Mouse (Mus musculus) small intestine, adult 2 months (tissue): ENCODE measurements around the gene Specc1l. TPM values are rescaled to one million over a fixed set of nuclear protein-coding genes. Genes with fewer than 3 reads are reported as not detected.

Experiments
- H3K27ac ChIP-seq: fragments of 200-500 bp; 2 replicates; pipeline ENCODE4 v1.5.1; 2012; ENCODE audit warnings: low read depth, low read length, control low read depth, inconsistent platforms; ENCODE audit not compliant: insufficient read depth
- H3K27me3 ChIP-seq: fragments of 200-500 bp; 2 replicates; pipeline ENCODE4 v1.6.1; 2012; ENCODE audit warnings: mild to moderate bottlenecking, moderate library complexity, low read length, inconsistent platforms; ENCODE audit not compliant: control insufficient read depth, insufficient read depth
- H3K36me3 ChIP-seq: fragments of 200-500 bp; 2 replicates; pipeline ENCODE4 v1.6.1; 2012; ENCODE audit warnings: mild to moderate bottlenecking, low read length, control low read depth, inconsistent platforms; ENCODE audit not compliant: control insufficient read depth, insufficient read depth
- H3K4me1 ChIP-seq: fragments of 200-500 bp; 2 replicates; pipeline ENCODE4 v1.6.1; 2012; ENCODE audit warnings: low read length, inconsistent platforms, mixed read lengths; ENCODE audit not compliant: control insufficient read depth, insufficient read depth, insufficient read length
- H3K4me3 ChIP-seq: fragments of 200-500 bp; 2 replicates; pipeline ENCODE4 v1.5.1; 2012; ENCODE audit warnings: low read depth, mild to moderate bottlenecking, control low read depth, inconsistent platforms, low read length, moderate library complexity
- CTCF ChIP-seq: fragments of 200-500 bp; IDR thresholded peaks from 2 replicates; pipeline ENCODE4 v1.5.1; 2012; ENCODE audit warnings: low read depth, mild to moderate bottlenecking, control low read depth, inconsistent platforms, low read length, moderate library complexity, mixed read lengths; ENCODE audit not compliant: insufficient replicate concordance, insufficient read length; ENCODE audit errors: extremely low read depth
- POLR2A ChIP-seq: fragments of 200-500 bp; IDR thresholded peaks from 2 replicates; pipeline ENCODE4 v1.6.1; 2012; ENCODE audit warnings: low read depth, mild to moderate bottlenecking, control low read depth, inconsistent platforms, low read length, moderate library complexity
- WGBS: fragments of 180-500 bp; shearing (Covaris S2); methylation state at CpG from one replicate; pipeline ENCODE4 v1.1.7; 2018; 5-methylcytosine and 5-hydroxymethylcytosine counted together
- polyA plus RNA-seq: library from polyadenylated mRNA; depleted of rRNA; stranded (reverse); fragments of >200 nt; gene quantifications from 2 replicates; pipeline ENCODE4 v1.2.3, GENCODE M21; 2012

Specc1l gene
- polyA plus RNA-seq, 1 experiment: 48.2 TPM

DNA sequence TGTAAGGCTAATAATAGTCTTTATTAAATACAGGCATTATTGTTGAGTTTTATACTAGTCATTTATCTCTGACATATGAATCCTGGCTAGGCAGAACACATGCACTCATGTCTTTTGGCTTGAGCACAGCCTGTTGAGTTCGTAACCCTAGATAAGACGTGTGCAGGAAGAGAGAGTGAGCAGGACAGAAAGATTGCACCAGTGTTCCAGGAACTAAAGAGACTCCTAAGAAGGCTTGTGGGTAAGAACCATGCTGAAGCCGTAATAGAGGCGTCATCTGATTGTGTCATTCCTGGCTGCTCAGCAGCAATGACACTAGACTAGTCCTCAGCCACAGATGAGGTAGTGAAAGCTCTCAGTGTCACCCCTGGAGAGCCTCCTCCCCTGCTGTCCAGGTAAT, 61.1 kb downstream of the Specc1l start:
- Histone ChIP-seq H3K27ac (no peak overlapping the region), H3K36me3 (peaks cover 62% of the 10 kb centered on the region), H3K4me1 (no peaks in the 10 kb centered on the region), H3K27me3 (no peaks in the 10 kb centered on the region), H3K4me3 (no peak overlapping the region)
- no peak for TF ChIP-seq CTCF
- TF ChIP-seq POLR2A: no peak
- 80% methylated on average over 4 of the region's 4 CpGs for WGBS

DNA sequence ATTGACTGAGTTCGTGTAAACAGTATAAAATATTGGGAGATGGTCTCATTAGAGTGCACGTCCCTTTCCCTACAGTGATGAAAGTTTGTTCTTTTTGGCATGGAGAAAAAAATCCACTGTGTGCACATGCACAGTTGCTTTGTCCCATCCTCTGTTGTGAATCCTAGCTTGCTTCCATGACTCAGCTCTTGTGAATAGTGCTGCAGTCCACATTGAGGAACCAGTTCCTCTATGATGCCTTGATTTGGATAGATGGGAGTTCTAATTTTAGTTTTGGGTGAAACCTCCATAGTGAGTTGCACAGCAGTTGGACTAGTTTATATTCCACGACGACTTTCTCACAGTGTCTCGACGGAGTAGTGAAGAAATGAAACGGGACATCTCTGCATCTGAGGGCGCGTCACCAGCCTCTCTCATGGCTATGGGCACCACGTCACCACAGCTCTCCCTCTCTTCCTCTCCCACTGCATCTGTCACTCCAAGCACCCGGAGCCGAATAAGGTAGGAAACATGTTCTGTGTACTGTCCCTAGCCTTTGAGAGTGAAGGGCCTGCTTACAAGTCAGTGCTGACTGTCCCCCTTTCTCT, 64.6 kb downstream of the Specc1l start:
- no peaks in the 10 kb centered on the region for H3K27me3 ChIP-seq
- TF ChIP-seq POLR2A: no peak
- no peak for TF ChIP-seq CTCF
- H3K4me1 ChIP-seq: no peaks in the 10 kb centered on the region
- 88% methylated on average over 12 of the region's 12 CpGs for WGBS
- H3K4me3 ChIP-seq: no peak overlapping the region
- H3K27ac ChIP-seq: no peak overlapping the region
- peaks cover 63% of the 10 kb centered on the region for H3K36me3 ChIP-seq

DNA sequence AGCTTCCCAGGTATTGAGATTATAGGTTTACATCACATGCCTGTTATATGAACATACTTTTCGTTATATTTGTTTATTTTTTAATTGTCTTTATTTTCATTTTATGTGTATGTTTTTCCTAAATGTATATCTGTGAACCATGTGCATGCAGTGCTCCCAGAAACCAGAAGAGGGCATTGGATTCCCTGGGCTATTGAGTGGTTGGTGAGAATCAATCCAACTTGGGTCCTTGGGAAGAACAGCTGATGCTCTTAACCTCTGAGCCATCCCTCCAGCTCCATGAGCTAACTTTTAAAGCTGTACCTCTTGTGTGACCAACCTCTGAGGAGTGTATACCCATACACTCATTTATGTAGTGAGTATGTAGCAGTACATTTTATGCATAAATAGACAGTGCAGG, 65.6 kb downstream of the Specc1l start:
- no peaks in the 10 kb centered on the region for H3K27me3 ChIP-seq
- H3K4me3 ChIP-seq: no peak overlapping the region
- no peak for TF ChIP-seq POLR2A
- TF ChIP-seq CTCF: peak; percentile 26; the same call in 1 of the 2 replicates
- no peak overlapping the region for H3K27ac ChIP-seq
- 0 out of 2 replicates have a peak, but pooled peaks cover under 1% of the 10 kb centered on the region for H3K4me1 ChIP-seq
- 85% methylated on average over 1 of the region's 1 CpGs for WGBS
- H3K36me3 ChIP-seq: peaks cover 58% of the 10 kb centered on the region

DNA sequence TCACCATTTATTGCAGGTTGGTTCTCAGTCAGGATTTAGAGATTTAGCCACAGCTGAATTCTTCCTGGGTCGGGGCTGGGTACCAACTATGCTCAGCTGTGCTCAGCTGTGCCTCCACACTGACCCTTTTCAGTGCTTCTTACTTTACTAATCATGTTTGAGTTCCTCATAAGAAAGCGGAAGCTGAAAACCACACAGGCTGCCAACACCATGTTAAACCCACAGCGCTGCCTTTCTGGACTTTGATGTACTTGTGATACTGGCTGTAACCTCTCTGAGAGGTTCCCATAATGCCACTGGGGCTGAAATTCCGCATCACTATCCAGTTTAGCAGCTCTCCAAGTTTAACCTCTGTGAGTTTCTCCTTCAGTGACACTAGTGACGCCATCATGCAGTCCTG, 70.8 kb downstream of the Specc1l start:
- 83% methylated on average over 5 of the region's 5 CpGs for WGBS
- no peak for TF ChIP-seq POLR2A
- no peak for TF ChIP-seq CTCF
- peaks cover 48% of the 10 kb centered on the region for H3K36me3 ChIP-seq
- no peak overlapping the region for H3K4me3 ChIP-seq
- no peaks in the 10 kb centered on the region for H3K27me3 ChIP-seq
- H3K4me1 ChIP-seq: peaks cover 5% of the 10 kb centered on the region; the same call in 1 of the 2 replicates
- no peak overlapping the region for H3K27ac ChIP-seq

DNA sequence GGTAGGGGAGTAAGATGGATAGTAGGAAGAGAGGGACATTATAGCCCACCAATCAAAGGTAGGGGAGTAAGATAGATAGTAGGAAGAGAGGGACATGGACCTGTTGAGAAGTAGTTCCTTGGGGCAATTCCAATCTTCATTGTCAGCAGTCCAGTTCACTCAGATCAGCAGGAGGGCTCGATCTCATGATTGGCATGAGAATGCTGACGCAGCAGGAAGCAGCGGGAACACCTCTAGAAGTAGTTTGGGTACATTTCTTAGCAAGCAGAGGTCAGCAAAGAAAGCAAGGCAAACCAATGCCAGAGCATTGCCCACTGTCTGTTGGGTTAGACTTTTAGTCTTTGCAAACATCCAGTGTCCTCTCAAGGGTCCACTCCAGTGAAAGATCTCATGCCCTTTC, 71.9 kb downstream of the Specc1l start:
- no peak overlapping the region for H3K27ac ChIP-seq
- H3K4me1 ChIP-seq: peaks cover 8% of the 10 kb centered on the region; the same call in 1 of the 2 replicates
- WGBS: 94% methylated on average over 3 of the region's 3 CpGs
- H3K27me3 ChIP-seq: no peaks in the 10 kb centered on the region
- TF ChIP-seq POLR2A (no peak), CTCF (no peak)
- peaks cover 42% of the 10 kb centered on the region for H3K36me3 ChIP-seq
- H3K4me3 ChIP-seq: no peak overlapping the region

DNA sequence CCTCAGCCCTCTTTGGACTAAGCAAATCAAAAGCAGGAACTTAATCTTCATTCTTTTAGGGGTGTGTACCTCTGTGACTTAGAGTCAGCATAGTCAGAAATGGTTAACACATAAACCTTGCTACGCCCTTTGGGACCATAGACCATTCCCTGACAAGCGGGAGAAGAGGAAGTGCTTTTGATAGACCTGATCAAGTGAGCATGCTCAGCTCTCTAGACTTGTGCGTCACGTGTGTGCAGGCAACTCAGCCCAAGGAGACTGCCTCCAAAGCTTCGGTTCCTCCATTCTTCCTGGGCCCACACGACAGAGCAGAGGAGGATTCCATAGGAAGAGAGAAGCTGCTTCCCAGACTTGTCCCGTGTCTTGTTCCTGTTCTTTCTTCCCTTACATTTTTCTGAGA, 76.7 kb downstream of the Specc1l start:
- Histone ChIP-seq H3K36me3 (peaks cover 31% of the 10 kb centered on the region), H3K27ac (peak overlapping the region; percentile 39), H3K4me3 (no peak overlapping the region), H3K27me3 (no peaks in the 10 kb centered on the region), H3K4me1 (peaks cover 9% of the 10 kb centered on the region; the same call in 1 of the 2 replicates)
- TF ChIP-seq CTCF (no peak), POLR2A (no peak)
- WGBS: 31% methylated on average over 7 of the region's 7 CpGs

DNA sequence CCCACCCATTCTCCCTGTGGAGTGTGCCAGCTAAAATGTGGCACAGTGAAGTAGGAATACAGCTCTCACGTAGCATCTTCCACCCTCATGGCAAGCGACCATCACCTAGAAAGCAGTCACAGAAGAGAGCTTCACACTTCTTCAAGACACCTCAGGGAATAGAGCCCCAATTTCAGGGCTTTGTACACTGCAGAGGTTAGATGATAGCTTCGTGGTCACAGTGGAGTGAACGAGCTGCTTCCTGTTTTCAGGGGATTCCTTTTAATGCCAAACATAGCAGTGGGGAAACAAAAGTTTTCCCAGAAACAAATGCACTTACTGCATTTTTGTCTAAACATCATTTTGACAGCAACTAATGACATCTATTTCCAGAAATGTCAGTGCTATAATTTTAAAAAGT, 77.5 kb downstream of the Specc1l start:
- no peak for TF ChIP-seq CTCF
- no peak for TF ChIP-seq POLR2A
- Histone ChIP-seq H3K4me3 (no peak overlapping the region), H3K27ac (no peak overlapping the region), H3K4me1 (peaks cover 13% of the 10 kb centered on the region; the same call in 1 of the 2 replicates), H3K36me3 (peaks cover 26% of the 10 kb centered on the region), H3K27me3 (no peaks in the 10 kb centered on the region)
- WGBS: 72% methylated on average over 4 of the region's 4 CpGs
